8 mouse cellular contexts compared by ENCODE assay signal in the genomic region with DNA sequence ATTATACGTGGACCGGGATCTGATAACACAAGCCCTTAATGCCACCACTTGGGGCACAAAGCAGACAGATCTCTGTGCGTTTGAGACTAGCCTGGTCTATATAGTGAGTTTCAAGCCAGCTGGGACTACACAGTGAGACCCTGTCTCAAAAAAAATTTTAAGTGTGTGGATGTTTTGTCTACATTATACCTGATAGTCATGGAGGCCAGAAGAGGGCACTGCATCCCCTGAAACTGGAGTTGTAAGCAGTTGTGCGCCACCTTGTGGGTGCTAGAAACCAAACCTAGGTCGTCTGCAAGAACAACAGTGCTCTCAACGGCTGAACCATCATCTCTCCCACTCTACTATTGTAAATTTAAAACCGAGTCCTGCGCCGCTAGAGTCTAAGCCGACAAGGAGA. TPM values are rescaled to one million over a fixed set of nuclear protein-coding genes. Genes with fewer than 3 reads are reported as not detected.
A peak's percentile ranks its signal among the peaks of the same experiment; 100 is the strongest.
DNase-seq lines count a peak whose midpoint lies in the region; ATAC-seq and TF ChIP-seq lines count a peak whose summit lies in the region.

No protein-coding gene starts in this region.

- 0 out of 2 replicates have a peak, but pooled peaks have one; percentile 13 for TF ChIP-seq EP300 in heart, adult 2 months (IDR thresholded peaks at IDR 0.05; ENCODE audit: insufficient read depth, low read depth, low read length)

- peak; percentile 80 to 83 for DNase-seq in B cell, adult 2 months
- peak; percentile 56 for DNase-seq in adrenal gland, postnatal 10 days
- DNase-seq in embryo, embryonic 11.5 days (ENCODE audit: low read depth, low spot score) = peak; percentile 74
- peak; percentile 66 to 68 for DNase-seq in heart, adult 2 months
- DNase-seq in kidney, adult 2 months = peak; percentile 84
- peak; percentile 65 for DNase-seq in liver, adult 2 months (ENCODE audit: extremely low read depth, low read depth, low spot score)
- peak; percentile 94 for DNase-seq in midbrain, postnatal 0 days (ENCODE audit: low spot score)
- DNase-seq in spleen, postnatal 4 days (ENCODE audit: low spot score in 2 of 2) = peak; percentile 79 to 89

- no peak overlapping the region for H3K9ac ChIP-seq in heart, adult 2 months (ENCODE audit: low read depth, low read length)
- no peak overlapping the region for H3K9ac ChIP-seq in liver, adult 2 months (ENCODE audit: low read depth, low read length)
- H3K9ac ChIP-seq in midbrain, postnatal 0 days (replicated peaks; ENCODE audit: low read length, poor library complexity, severe bottlenecking) = no peak overlapping the region

- H3K9me3 ChIP-seq in midbrain, postnatal 0 days (ENCODE audit: low read length) = no peaks in the 10 kb centered on the region

- H3K27me3 ChIP-seq in heart, adult 2 months (ENCODE audit: control insufficient read depth, insufficient read depth, low read length) = no peaks in the 10 kb centered on the region
- H3K27me3 ChIP-seq in kidney, adult 2 months (replicated peaks; ENCODE audit: control insufficient read depth, insufficient read depth, low read length) = no peaks in the 10 kb centered on the region
- H3K27me3 ChIP-seq in liver, adult 2 months (ENCODE audit: control insufficient read depth, insufficient read depth, low read length) = no peaks in the 10 kb centered on the region
- H3K27me3 ChIP-seq in midbrain, postnatal 0 days (ENCODE audit: insufficient read depth, low read length) = no peaks in the 10 kb centered on the region

- intact Hi-C loops in heart, adult 2 months (cut with DNase I) = loop anchor here (10.0 kb wide), 1 partner anchor 456 kb away; a partner anchor contains a TSS

- H3K4me2 ChIP-seq in midbrain, postnatal 0 days (ENCODE audit: low read depth, low read length, poor library complexity, severe bottlenecking) = peak overlapping the region; percentile 86

- TF ChIP-seq POLR2A in heart, adult 2 months (IDR thresholded peaks at IDR 0.05; ENCODE audit: insufficient read depth, low read depth, low read length) = no peak
- TF ChIP-seq POLR2A in kidney, adult 2 months (IDR thresholded peaks at IDR 0.05; ENCODE audit: low read depth, low read length) = no peak
- no peak for TF ChIP-seq POLR2A in liver, adult 2 months (IDR thresholded peaks at IDR 0.05; ENCODE audit: extremely low read depth, insufficient read depth, low read length)

- ATAC-seq in midbrain, postnatal 0 days (ENCODE audit: low FRiP score) = peak; percentile 69

- H3K27ac ChIP-seq in heart, adult 2 months = peak overlapping the region; percentile 44; the same call in 1 of the 2 replicates
- H3K27ac ChIP-seq in kidney, adult 2 months (ENCODE audit: insufficient read depth, low read depth, low read length) = no peak overlapping the region
- no peak overlapping the region for H3K27ac ChIP-seq in liver, adult 2 months (replicated peaks; ENCODE audit: insufficient read depth, low read depth, low read length)
- no peak overlapping the region for H3K27ac ChIP-seq in midbrain, postnatal 0 days (ENCODE audit: low read depth, low read length)

- WGBS in heart, adult 2 months = 31% methylated on average over 10 of the region's 10 CpGs
- 35% methylated on average over 10 of the region's 10 CpGs for WGBS in kidney, adult 2 months
- WGBS in liver, adult 2 months = 37% methylated on average over 10 of the region's 10 CpGs
- 28% methylated on average over 10 of the region's 10 CpGs for WGBS in midbrain, postnatal 0 days

- TF ChIP-seq CTCF in heart, adult 2 months (IDR thresholded peaks at IDR 0.05) = peak; percentile 82
- TF ChIP-seq CTCF in kidney, adult 2 months (conservative IDR thresholded peaks at IDR 0.05; ENCODE audit: insufficient read depth, insufficient read length, low read depth, low read length) = peak; percentile 82
- TF ChIP-seq CTCF in liver, adult 2 months (IDR thresholded peaks at IDR 0.05; ENCODE audit: low read depth, low read length) = peak; percentile 68
- TF ChIP-seq CTCF in midbrain, postnatal 0 days (IDR thresholded peaks at IDR 0.05) = peak; percentile 98

- no peaks in the 10 kb centered on the region for H3K36me3 ChIP-seq in heart, adult 2 months (ENCODE audit: control insufficient read depth, insufficient read depth, low read length)
- no peaks in the 10 kb centered on the region for H3K36me3 ChIP-seq in kidney, adult 2 months (ENCODE audit: control insufficient read depth, insufficient read depth, low read length)
- no peaks in the 10 kb centered on the region for H3K36me3 ChIP-seq in liver, adult 2 months (ENCODE audit: control insufficient read depth, insufficient read depth, low read length)
- H3K36me3 ChIP-seq in midbrain, postnatal 0 days (ENCODE audit: insufficient read depth, low read length) = no peaks in the 10 kb centered on the region

- H3K4me1 ChIP-seq in heart, adult 2 months (ENCODE audit: control insufficient read depth, insufficient read depth, low read length) = no peaks in the 10 kb centered on the region
- H3K4me1 ChIP-seq in kidney, adult 2 months (ENCODE audit: control insufficient read depth, insufficient read depth, low read length) = no peaks in the 10 kb centered on the region
- H3K4me1 ChIP-seq in liver, adult 2 months (ENCODE audit: control insufficient read depth, insufficient read depth, low read length) = no peaks in the 10 kb centered on the region; the same call in 1 of the 2 replicates
- no peaks in the 10 kb centered on the region; the same call in 1 of the 2 replicates for H3K4me1 ChIP-seq in midbrain, postnatal 0 days (ENCODE audit: insufficient read depth, low read length)

- H3K79me2 ChIP-seq in heart, adult 2 months (replicated peaks; ENCODE audit: control insufficient read depth, insufficient read depth, low read length) = no peaks in the 10 kb centered on the region
- no peaks in the 10 kb centered on the region for H3K79me2 ChIP-seq in liver, adult 2 months (ENCODE audit: control insufficient read depth, insufficient read depth, low read length)

- H3K4me3 ChIP-seq in heart, adult 2 months = peak overlapping the region; percentile 65
- H3K4me3 ChIP-seq in kidney, adult 2 months (ENCODE audit: insufficient read depth, low read depth, low read length) = no peak overlapping the region
- H3K4me3 ChIP-seq in liver, adult 2 months (ENCODE audit: insufficient read depth, low read depth, low read length) = peak overlapping the region; percentile 31; the same call in 1 of the 2 replicates
- peak overlapping the region; percentile 78 for H3K4me3 ChIP-seq in midbrain, postnatal 0 days (ENCODE audit: low read depth, low read length)

RNA-seq across cellular contexts. Expression of a gene that starts 0.6 kb away (rescaled TPM):
- total RNA-seq in adrenal gland, postnatal 10 days (2021) = 10 to 100 TPM; 10.2 to 16.1 TPM
- total RNA-seq in heart, adult 2 months (2021) = 1 to 10 TPM; 6.0 to 6.2 TPM
- 6.0 and 7.4 TPM in 2 replicates for polyA plus RNA-seq in heart, adult 2 months (2012; rRNA removed)
- polyA plus RNA-seq in kidney, adult 2 months (2012; rRNA removed) = 14.6 and 17.8 TPM in 2 replicates
- total RNA-seq in liver, adult 2 months (2014; rRNA removed) = 4.1 and 5.0 TPM in 2 replicates
- polyA plus RNA-seq in liver, adult 2 months (2012; rRNA removed) = 7.1 and 8.3 TPM in 2 replicates
- total RNA-seq in midbrain, postnatal 0 days (2014; rRNA removed) = 17.1 and 21.3 TPM in 2 replicates
- polyA plus RNA-seq in midbrain, postnatal 0 days (2015; fragmentation: Nextera tagmentation; extraction: Ambion mirVana) = 12.2 and 17.7 TPM in 2 replicates

RNA-seq across cellular contexts. Expression of a gene that starts 9.3 kb away (rescaled TPM):
- 10 to 100 TPM; 28.8 to 30.4 TPM for total RNA-seq in adrenal gland, postnatal 10 days (2021)
- total RNA-seq in heart, adult 2 months (2021) = 10 to 100 TPM; 29.5 to 30.6 TPM
- 22.7 and 25.3 TPM in 2 replicates for polyA plus RNA-seq in heart, adult 2 months (2012; rRNA removed)
- 26.8 and 31.7 TPM in 2 replicates for polyA plus RNA-seq in kidney, adult 2 months (2012; rRNA removed)
- 7.6 and 9.9 TPM in 2 replicates for total RNA-seq in liver, adult 2 months (2014; rRNA removed)
- polyA plus RNA-seq in liver, adult 2 months (2012; rRNA removed) = 23.0 and 24.1 TPM in 2 replicates
- total RNA-seq in midbrain, postnatal 0 days (2014; rRNA removed) = 60.7 and 77.3 TPM in 2 replicates
- 42.0 and 46.4 TPM in 2 replicates for polyA plus RNA-seq in midbrain, postnatal 0 days (2015; fragmentation: Nextera tagmentation; extraction: Ambion mirVana)
